Mouse (Mus musculus) erythroblast, embryonic 14.5 days (primary cell): Measurements from ENCODE around the gene Casp7.

Source experiments
- GATA1 ChIP-seq: IDR thresholded peaks from 2 replicates; pipeline ENCODE4 v1.6.1; 2012; ENCODE audit warnings: low read length, inconsistent platforms, mixed read lengths
- TAL1 ChIP-seq: IDR thresholded peaks from 3 replicates; pipeline ENCODE4 v1.6.1; 2012; ENCODE audit warnings: low read length, inconsistent platforms, mixed read lengths

- TF ChIP-seq TAL1 (no peak), GATA1 (no peak)
Observed at GRCm38 (mm10) chr19:56381407-56381806, 15.5 kb upstream of the Casp7 start.
